Mouse (Mus musculus) left cerebral cortex, postnatal 4 days (tissue): ENCODE data around the gene Atf7. TPM values are rescaled to one million over a fixed set of nuclear protein-coding genes. Genes with fewer than 3 reads are reported as not detected.
A peak's percentile ranks its signal among the peaks of the same experiment; 100 is the strongest.
"Not testable (repeated sequence)": the region's sequence is repeated elsewhere in the genome, so short reads cannot be mapped to it uniquely, and the experiment has no call there.

Source experiments
- DNase-seq: peaks from one replicate; pipeline ENCODE4 v3.0.0-alpha.2; 2022
- intact Hi-C: fragments of 180-260 bp; cut with DNase I; formaldehyde crosslinking; loops from one replicate; pipeline ENCODE4 v1.15.1; 2025
- total RNA-seq, 2 experiments: library from RNA; stranded (reverse); gene quantifications; 2 replicates each; pipeline ENCODE4 v1.2.3; 2021

Atf7 gene
- total RNA-seq, 2 experiments from 2014 or later: 41.7 to 46.1 TPM

- DNase-seq: no peak
- intact Hi-C loops: no loop called here
Observed at GRCm38 (mm10) chr15:102622536-102622935, 2.7 kb downstream of the Atf7 start.

- intact Hi-C loops: no loop called here
- no peak for DNase-seq
Observed at GRCm38 (mm10) chr15:102620765-102621164, 4.5 kb downstream of the Atf7 start.

GRCm38 (mm10) chr15:102619486-102619885 is 5.8 kb downstream of the Atf7 start:
- intact Hi-C loops: no loop called here
- no peak for DNase-seq

- intact Hi-C loops: no loop called here
- DNase-seq: no peak
Observed at GRCm38 (mm10) chr15:102617654-102618053, 7.6 kb downstream of the Atf7 start.

- intact Hi-C loops: no loop called here
- no peak for DNase-seq
Observed at GRCm38 (mm10) chr15:102616174-102616573, 9.1 kb downstream of the Atf7 start.

- intact Hi-C loops: no loop called here
- no peak for DNase-seq
Observed at GRCm38 (mm10) chr15:102614224-102614623, 11.0 kb downstream of the Atf7 start.

- DNase-seq: no peak
- intact Hi-C loops: no loop called here
Observed at GRCm38 (mm10) chr15:102612966-102613365, 12.3 kb downstream of the Atf7 start.

GRCm38 (mm10) chr15:102608586-102608985 is 16.7 kb downstream of the Atf7 start:
- DNase-seq, intact Hi-C loops: not testable (repeated sequence)

- DNase-seq: no peak
- intact Hi-C loops: no loop called here
Observed at GRCm38 (mm10) chr15:102593996-102594656, 31.1 kb downstream of the Atf7 start.

GRCm38 (mm10) chr15:102592674-102593073 is 32.6 kb downstream of the Atf7 start:
- intact Hi-C loops: no loop called here
- no peak for DNase-seq

- intact Hi-C loops: no loop called here
- DNase-seq: no peak
Observed at GRCm38 (mm10) chr15:102590567-102590966, 34.7 kb downstream of the Atf7 start.

- no peak for DNase-seq
- intact Hi-C loops: no loop called here
Observed at GRCm38 (mm10) chr15:102589826-102590225, 35.4 kb downstream of the Atf7 start.

GRCm38 (mm10) chr15:102585501-102585900 is 39.8 kb downstream of the Atf7 start:
- intact Hi-C loops: no loop called here
- no peak for DNase-seq

GRCm38 (mm10) chr15:102583708-102584383 is 41.4 kb downstream of the Atf7 start:
- intact Hi-C loops: no loop called here
- DNase-seq: peak; percentile 34

GRCm38 (mm10) chr15:102581205-102581604 is 44.1 kb downstream of the Atf7 start:
- DNase-seq: no peak
- intact Hi-C loops: no loop called here

- no peak for DNase-seq
- intact Hi-C loops: no loop called here
Observed at GRCm38 (mm10) chr15:102578351-102578750, 46.9 kb downstream of the Atf7 start.

GRCm38 (mm10) chr15:102576972-102577371 is 48.3 kb downstream of the Atf7 start:
- no peak for DNase-seq
- intact Hi-C loops: no loop called here

- no peak for DNase-seq
- intact Hi-C loops: no loop called here
Observed at GRCm38 (mm10) chr15:102572081-102572480, 53.2 kb downstream of the Atf7 start.

GRCm38 (mm10) chr15:102567849-102568248 is 57.4 kb downstream of the Atf7 start:
- intact Hi-C loops: no loop called here
- DNase-seq: no peak

- DNase-seq: no peak
- intact Hi-C loops: no loop called here
Observed at GRCm38 (mm10) chr15:102563681-102564080, 61.6 kb downstream of the Atf7 start.

- no peak for DNase-seq
- intact Hi-C loops: no loop called here
Observed at GRCm38 (mm10) chr15:102563061-102563460, 62.2 kb downstream of the Atf7 start.

- intact Hi-C loops: no loop called here
- no peak for DNase-seq
Observed at GRCm38 (mm10) chr15:102562491-102562890, 62.8 kb downstream of the Atf7 start.
